Mouse (Mus musculus) ES-E14 (cell line): ENCODE data around the gene Tmem233. TPM values are rescaled to one million over a fixed set of nuclear protein-coding genes. Genes with fewer than 3 reads are reported as not detected.

Experiments used
- DNase-seq: peaks from one replicate; pipeline ENCODE4 v3.0.0-alpha.2; 2013; ENCODE audit warnings: low read depth, low spot score
- H3K27ac ChIP-seq: 2 replicates; pipeline ENCODE4 v1.5.1; 2012; ENCODE audit warnings: low read depth, mild to moderate bottlenecking, low read length, moderate library complexity, mixed read lengths; ENCODE audit not compliant: poor library complexity, insufficient read depth, severe bottlenecking
- H3K36me3 ChIP-seq: 2 replicates; pipeline ENCODE4 v1.6.1; 2012; ENCODE audit warnings: mild to moderate bottlenecking, low read length, moderate library complexity, mixed read lengths; ENCODE audit not compliant: control insufficient read depth, poor library complexity, insufficient read depth, severe bottlenecking
- H3K4me1 ChIP-seq, 2 experiments: fragments of 150-350 bp in 1 of 2; sonication (generic) in 1 of 2; 2 replicates each; pipeline ENCODE4 v1.6.1; 2012; ENCODE audit warnings: low read length in 2 of 2, mild to moderate bottlenecking in 1 of 2, mixed read lengths in 1 of 2; ENCODE audit not compliant: control insufficient read depth in 2 of 2, insufficient read depth in 2 of 2, poor library complexity in 1 of 2
- H3K4me3 ChIP-seq, 2 experiments: fragments of 150-350 bp in 1 of 2; sonication (generic) in 1 of 2; 2 replicates each; pipeline ENCODE4 v1.5.1; 2012; ENCODE audit warnings: low read length in 2 of 2, low read depth in 1 of 2, mild to moderate bottlenecking in 1 of 2, mixed read lengths in 1 of 2; ENCODE audit not compliant: insufficient read depth in 1 of 2, poor library complexity in 1 of 2, severe bottlenecking in 1 of 2
- H3K9ac ChIP-seq: 2 replicates; pipeline ENCODE4 v1.6.1; 2012; ENCODE audit warnings: low read depth, mild to moderate bottlenecking, low read length, mixed read lengths; ENCODE audit not compliant: poor library complexity, insufficient read depth, severe bottlenecking
- H3K9me3 ChIP-seq: fragments of 150-350 bp; sonication (generic); 2 replicates; pipeline ENCODE4 v1.6.1; 2012; ENCODE audit warnings: low read depth, mild to moderate bottlenecking, low read length; ENCODE audit not compliant: control insufficient read depth, insufficient read depth
- CHD2 ChIP-seq: IDR thresholded peaks from 2 replicates; pipeline ENCODE4 v1.6.1; 2014; ENCODE audit warnings: mild to moderate bottlenecking, low read depth, low read length, inconsistent platforms
- HCFC1 ChIP-seq: IDR thresholded peaks from 2 replicates; pipeline ENCODE4 v1.6.1; 2012; ENCODE audit warnings: low read length, inconsistent platforms, borderline replicate concordance; ENCODE audit not compliant: insufficient read depth
- MAFK ChIP-seq: IDR thresholded peaks from 2 replicates; pipeline ENCODE4 v1.6.1; 2014; ENCODE audit warnings: mild to moderate bottlenecking, low read depth, low read length, inconsistent platforms; ENCODE audit not compliant: insufficient read depth
- ZC3H11A ChIP-seq: IDR thresholded peaks from 2 replicates; pipeline ENCODE4 v1.6.1; 2012; ENCODE audit warnings: low read depth, mild to moderate bottlenecking, inconsistent platforms, low read length, borderline replicate concordance
- ZNF384 ChIP-seq: IDR thresholded peaks from 2 replicates; pipeline ENCODE4 v1.6.1; 2012; ENCODE audit warnings: low read depth, low read length, inconsistent platforms
- in situ Hi-C, 2 experiments: fragments of 600-800 bp; cut with MboI; formaldehyde crosslinking; loops; one replicate each; pipeline ENCODE4 v1.15.1; 2025; ENCODE audit warnings: low sequenced_read_pairs in 2 of 2, inconsistent platforms in 1 of 2; ENCODE audit not compliant: unreplicated experiment in 2 of 2
- total RNA-seq: library from RNA; depleted of rRNA; stranded (reverse); fragments of 300-350 nt; gene quantifications from 2 replicates; pipeline ENCODE4 v1.2.3, GENCODE M21; 2012

Gene Tmem233
- total RNA-seq, 1 experiment = not detected

- H3K36me3 ChIP-seq = peaks cover 49% of the 10 kb centered on the region
- H3K4me3 ChIP-seq = peak overlapping the region; percentile 54 to 68; a peak in 3 of 4 replicates
- no peaks in the 10 kb centered on the region for H3K9me3 ChIP-seq
- no peak overlapping the region; the same call in 1 of the 2 replicates for H3K27ac ChIP-seq
- peaks cover 0 to 2% of the 10 kb centered on the region in 2 experiments; a peak in 1 of 4 replicates for H3K4me1 ChIP-seq
- in situ Hi-C loops = no loop called here
- 0 out of 2 replicates have a peak overlapping the region, but pooled peaks have one; percentile 37 for H3K9ac ChIP-seq
- TF ChIP-seq CHD2 (no peak), HCFC1 (no peak), ZC3H11A (no peak)
- no peak for DNase-seq
These were observed 68.8 kb downstream of the Tmem233 start for GRCm38 (mm10) chr5:116014237-116014636.

GRCm38 (mm10) chr5:116013821-116014220 is 69.2 kb downstream of the Tmem233 start:
- TF ChIP-seq ZC3H11A (no peak), MAFK (no peak)
- peaks cover 47% of the 10 kb centered on the region for H3K36me3 ChIP-seq
- in situ Hi-C loops = no loop called here

DNA sequence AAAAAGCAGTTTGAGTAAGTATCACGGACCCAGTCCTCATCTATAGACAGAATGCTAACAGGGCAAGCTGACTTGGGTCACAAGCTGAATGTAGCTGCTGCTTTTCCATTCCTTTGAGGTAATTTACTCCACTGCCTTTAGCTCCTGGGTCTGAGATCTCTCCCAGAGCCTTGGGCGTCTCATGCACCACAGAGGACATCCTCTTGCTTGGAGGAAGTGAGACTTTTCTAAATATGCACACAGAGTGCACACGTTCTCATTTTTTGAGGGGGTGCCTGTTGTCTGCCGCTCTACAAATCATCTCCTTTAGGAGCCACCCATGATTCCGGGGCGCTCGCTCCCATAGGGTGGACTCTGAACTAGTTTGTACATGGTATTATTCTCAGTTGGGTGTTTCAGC is 70.5 kb downstream of the Tmem233 start:
- no peak for DNase-seq
- Histone ChIP-seq H3K27ac (no peak overlapping the region), H3K4me1 (peaks cover 0 to 5% of the 10 kb centered on the region in 2 experiments; a peak in 2 of 4 replicates), H3K4me3 (no peak overlapping the region), H3K9ac (no peak overlapping the region), H3K36me3 (peaks cover 37% of the 10 kb centered on the region), H3K9me3 (no peaks in the 10 kb centered on the region)
- in situ Hi-C loops = no loop called here
- TF ChIP-seq ZNF384 (no peak), ZC3H11A (no peak), CHD2 (no peak), MAFK (no peak), HCFC1 (no peak)

More at GRCm38 (mm10) chr5:116013821-116014220, 69.2 kb downstream of the Tmem233 start:
- Histone ChIP-seq H3K4me3 (no peak overlapping the region), H3K4me1 (peaks cover 0 to 2% of the 10 kb centered on the region in 2 experiments; a peak in 1 of 4 replicates), H3K27ac (no peak overlapping the region), H3K9me3 (no peaks in the 10 kb centered on the region), H3K9ac (no peak overlapping the region)
- no peak for DNase-seq

DNA sequence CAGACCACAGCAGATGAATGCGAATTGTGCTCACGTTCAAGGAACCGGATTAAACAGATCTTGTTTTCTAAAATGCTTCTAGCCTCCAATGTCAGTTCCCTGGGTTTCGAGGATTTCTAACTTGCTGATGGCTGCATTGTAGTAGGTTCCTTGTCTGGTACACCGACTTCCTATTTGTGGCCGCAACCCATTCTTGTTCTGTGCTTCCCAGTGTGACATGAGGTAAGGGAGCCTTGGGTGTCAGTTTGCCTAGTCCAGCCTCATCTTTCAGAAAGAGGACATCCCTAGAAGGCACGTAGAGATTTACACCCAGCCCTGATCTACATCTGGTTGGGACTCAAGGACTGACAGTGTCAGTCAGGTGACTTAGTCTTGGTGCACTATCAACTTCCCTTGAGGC is 71.3 kb downstream of the Tmem233 start:
- Histone ChIP-seq H3K9me3 (no peaks in the 10 kb centered on the region), H3K36me3 (peaks cover 29% of the 10 kb centered on the region), H3K27ac (no peak overlapping the region), H3K4me3 (no peak overlapping the region), H3K4me1 (peaks cover 0 to 10% of the 10 kb centered on the region in 2 experiments; a peak in 2 of 4 replicates), H3K9ac (no peak overlapping the region)
- in situ Hi-C loops = no loop called here
- DNase-seq = no peak
- TF ChIP-seq CHD2 (no peak), HCFC1 (no peak), MAFK (no peak), ZNF384 (no peak), ZC3H11A (no peak)

- Histone ChIP-seq H3K27ac (no peak overlapping the region), H3K36me3 (peaks cover 16% of the 10 kb centered on the region), H3K9me3 (no peaks in the 10 kb centered on the region), H3K4me3 (no peak overlapping the region), H3K4me1 (peaks cover 0 to 19% of the 10 kb centered on the region in 2 experiments; a peak in 2 of 4 replicates), H3K9ac (no peak overlapping the region)
- in situ Hi-C loops = no loop called here
- DNase-seq = no peak
- no peak for TF ChIP-seq MAFK
- TF ChIP-seq CHD2 = no peak
- no peak for TF ChIP-seq ZC3H11A
- TF ChIP-seq HCFC1 = no peak
- TF ChIP-seq ZNF384 = no peak
These were observed 73.0 kb downstream of the Tmem233 start for GRCm38 (mm10) chr5:116009884-116010627.
